Mouse (Mus musculus) lung, adult 2 months (tissue): ENCODE results near the gene Arid3c.
"Not testable (repeated sequence)": the region's sequence is repeated elsewhere in the genome, so short reads cannot be mapped to it uniquely, and the experiment has no call there.

Experiments used
- CTCF ChIP-seq: fragments of 200-500 bp; IDR thresholded peaks from 2 replicates; pipeline ENCODE4 v1.5.1; 2011; ENCODE audit warnings: mild to moderate bottlenecking, low read length, control low read depth; ENCODE audit not compliant: insufficient read depth
- POLR2A ChIP-seq: fragments of 200-500 bp; IDR thresholded peaks from 2 replicates; pipeline ENCODE4 v1.6.1; 2011; ENCODE audit warnings: low read depth, mild to moderate bottlenecking, control low read depth, low read length, borderline replicate concordance; ENCODE audit errors: extremely low read depth

- TF ChIP-seq POLR2A, CTCF: not testable (repeated sequence)
Observed at GRCm38 (mm10) chr4:41688562-41688961, 42.4 kb downstream of the Arid3c start.
